Mouse (Mus musculus): ENCODE results near the gene Depdc5.

The Depdc5 gene

DNA sequence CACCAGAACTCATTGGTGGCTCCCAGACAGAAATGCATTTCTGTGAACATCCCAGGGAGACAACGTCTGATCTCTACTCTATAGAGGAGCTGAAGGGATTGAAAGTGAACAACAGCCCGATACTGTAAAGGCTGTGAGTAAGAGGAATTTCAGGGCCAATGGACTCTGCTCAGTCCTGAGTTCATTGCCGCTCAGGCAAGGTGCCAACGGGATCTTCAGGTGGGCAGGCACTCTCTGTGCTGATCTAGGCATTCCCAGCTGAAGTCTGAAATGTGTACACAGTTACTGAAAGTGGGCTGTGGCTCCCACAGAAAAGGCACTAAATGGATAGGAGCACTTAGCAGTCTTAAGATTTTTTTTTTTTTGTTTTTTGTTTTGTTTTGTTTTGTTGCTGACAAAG, 135.3 kb downstream of the Depdc5 start:
- DNase-seq (ENCODE audit: low spot score): no peak

DNA sequence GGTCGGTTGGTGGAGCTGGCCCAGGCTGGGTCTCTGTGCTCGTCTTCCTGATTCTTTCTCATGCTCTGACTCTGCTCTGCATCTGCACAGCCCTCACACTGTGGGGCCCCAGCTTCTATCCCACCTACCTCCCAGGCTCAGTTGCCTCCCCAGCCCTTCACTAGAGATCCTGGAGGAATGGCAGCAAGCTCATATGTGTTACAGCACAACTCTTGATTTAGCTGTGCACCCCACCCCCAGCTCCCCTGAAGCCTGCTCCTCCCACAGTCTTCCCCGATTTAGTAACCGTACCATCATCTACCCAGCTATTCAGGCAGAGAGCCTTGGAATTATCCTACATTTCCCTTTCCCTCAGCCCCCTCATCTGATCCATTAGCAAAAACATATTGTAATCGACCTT, 137.6 kb downstream of the Depdc5 start:
- no peak for DNase-seq (ENCODE audit: low spot score)

DNA sequence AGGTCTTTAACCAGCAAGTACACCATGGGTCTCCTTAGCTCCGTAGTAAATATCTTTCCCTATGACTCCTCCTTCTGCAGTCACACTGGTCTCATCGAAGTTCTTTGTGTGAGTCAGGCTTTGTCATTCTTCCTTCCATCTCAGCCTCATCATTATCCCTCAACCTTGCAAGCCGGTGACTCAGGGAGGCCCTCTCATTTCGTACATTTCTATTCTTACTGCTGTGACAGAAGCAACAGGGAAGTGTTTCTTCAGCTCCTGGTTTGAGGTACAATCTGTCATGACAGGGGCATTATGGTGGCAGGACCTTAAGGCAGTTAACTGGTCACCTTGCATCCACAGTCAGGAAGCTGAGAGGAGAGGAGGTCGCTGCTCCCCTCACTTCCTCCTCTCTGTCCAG, 139.3 kb downstream of the Depdc5 start:
- DNase-seq (ENCODE audit: low spot score): no peak

DNA sequence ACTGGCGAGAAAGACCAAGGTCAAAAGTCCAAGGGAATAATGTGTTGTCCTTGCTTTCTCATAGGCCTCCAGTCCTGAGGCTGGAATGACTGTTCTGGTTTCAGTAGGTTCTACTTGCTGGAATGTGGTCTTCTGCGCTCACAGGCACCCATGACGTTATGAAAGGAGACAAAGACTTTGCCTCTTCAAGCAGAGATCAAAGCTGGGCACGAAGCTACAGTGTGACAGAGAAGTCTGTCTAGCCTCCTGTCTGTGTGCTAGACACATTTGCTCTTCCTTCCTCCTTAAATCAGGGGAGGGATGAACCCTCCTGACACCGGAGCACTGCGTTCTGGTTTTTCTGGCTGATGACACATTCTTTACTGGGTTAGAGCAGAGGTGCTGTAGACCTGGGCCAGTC, 140.0 kb downstream of the Depdc5 start:
- no peak for DNase-seq (ENCODE audit: low spot score)

DNA sequence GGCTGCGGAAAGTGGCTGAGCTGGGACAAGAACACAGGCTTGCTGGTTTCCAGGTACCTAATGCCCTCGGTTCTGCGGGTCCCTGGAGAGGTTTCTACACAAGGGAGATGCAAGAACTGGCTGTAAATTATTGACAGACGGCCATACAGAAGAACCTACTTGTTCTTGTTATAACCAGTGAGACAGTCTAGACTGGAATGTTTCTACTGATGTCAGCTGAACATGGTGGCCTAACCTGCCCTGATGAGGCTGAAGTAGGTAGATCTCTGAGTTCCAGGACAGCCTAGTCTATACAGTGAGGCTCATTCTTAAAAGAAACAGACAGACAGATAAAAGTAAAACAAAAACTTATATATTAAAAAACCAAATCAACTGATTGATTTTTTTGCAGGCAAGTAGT, 140.6 kb downstream of the Depdc5 start:
- no peak for DNase-seq (ENCODE audit: low spot score)

DNA sequence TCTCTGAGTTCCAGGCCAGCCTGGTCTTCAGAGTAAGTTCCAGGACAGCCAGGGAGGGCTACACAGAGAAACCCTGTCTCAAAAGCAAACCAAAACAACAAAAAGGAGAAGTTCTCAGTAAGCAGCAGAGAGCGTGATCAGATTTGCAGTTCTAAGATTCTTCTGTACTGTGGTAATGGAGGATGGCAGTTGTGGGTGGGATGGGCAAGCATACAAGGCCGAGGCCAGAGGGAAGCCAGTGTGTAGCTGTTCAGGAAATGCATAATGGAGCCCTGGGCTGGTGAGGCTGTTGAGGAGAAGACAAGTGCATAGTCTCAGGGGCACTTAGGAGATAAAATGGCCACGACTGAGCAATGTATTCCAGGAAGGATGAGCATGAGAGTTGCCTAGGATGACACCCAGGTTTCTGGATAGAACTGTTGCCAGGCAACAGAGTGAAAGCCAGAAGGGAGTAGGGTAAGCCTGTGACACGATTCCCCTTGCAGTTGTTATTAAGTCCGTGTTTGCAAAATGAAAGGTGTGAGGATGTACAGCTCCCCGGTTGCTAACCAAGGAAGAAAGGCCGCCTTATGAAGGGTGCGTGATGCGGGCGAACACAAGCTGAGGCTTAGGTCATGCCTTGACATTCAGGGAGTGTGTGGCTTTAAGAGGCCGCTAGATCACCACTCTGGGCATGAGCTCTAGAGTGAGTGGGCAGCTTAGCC, 142.1 kb downstream of the Depdc5 start:
- no peak for DNase-seq (ENCODE audit: low spot score)

DNA sequence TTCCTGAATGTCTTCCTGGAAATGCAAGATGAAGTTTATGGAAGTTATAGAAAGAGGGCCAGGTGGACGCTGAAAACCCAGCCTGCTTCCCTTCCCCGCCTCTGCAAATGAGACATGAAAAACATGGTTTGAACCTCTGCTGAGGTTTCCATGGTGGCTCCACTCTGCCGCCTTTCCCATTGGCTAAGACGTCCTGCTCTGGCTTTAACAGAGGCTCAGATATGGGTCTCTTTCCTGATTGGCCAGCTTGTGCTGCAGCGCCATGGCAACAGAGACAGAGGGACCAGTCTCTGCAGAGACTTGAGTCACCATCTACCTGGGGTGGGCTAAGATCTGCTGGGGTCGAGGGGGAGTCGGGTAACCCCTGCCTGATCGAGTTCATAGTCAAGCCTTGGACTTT, 143.2 kb downstream of the Depdc5 start:
- no peak for DNase-seq (ENCODE audit: low spot score)

DNA sequence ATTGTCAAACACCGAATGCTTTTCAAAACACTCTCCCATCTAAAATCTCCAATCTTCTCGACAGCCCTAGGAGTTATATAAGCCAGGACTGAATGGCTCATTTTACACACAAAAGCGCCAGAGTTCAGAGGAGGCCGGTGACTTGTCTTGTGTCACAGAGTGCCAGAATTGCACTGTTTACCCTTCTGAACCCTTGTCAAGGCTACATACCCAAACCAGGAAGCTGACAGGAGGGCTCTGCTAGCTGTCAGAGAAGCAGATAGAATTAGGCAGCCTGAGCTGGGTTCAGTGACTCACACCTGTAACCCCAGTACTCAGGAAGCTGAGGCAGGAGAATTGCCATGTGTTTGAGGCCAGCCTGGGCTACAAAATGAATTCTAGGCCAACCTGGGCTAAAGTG, 143.9 kb downstream of the Depdc5 start:
- DNase-seq (ENCODE audit: low spot score): no peak

DNA sequence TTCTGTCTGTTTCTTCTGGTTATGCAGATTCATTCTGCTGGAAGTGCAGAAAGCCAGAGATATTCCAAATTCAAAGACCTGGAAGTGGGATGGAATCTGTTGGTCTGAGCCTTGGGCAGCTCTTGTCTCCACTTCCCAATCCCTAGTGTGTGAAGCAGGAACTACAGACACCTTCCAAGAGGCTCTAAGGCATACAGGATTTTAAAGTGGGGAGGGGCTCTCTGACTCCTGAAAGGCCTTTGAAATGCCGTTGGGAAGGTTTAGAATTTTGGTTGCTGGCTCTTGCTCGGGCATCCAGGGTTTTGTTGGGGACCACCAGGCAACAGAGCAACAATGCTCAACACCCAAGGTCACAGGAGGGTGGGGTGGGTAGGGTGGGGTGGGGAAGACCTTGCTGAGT, 145.8 kb downstream of the Depdc5 start:
- no peak for DNase-seq (ENCODE audit: low spot score)

DNA sequence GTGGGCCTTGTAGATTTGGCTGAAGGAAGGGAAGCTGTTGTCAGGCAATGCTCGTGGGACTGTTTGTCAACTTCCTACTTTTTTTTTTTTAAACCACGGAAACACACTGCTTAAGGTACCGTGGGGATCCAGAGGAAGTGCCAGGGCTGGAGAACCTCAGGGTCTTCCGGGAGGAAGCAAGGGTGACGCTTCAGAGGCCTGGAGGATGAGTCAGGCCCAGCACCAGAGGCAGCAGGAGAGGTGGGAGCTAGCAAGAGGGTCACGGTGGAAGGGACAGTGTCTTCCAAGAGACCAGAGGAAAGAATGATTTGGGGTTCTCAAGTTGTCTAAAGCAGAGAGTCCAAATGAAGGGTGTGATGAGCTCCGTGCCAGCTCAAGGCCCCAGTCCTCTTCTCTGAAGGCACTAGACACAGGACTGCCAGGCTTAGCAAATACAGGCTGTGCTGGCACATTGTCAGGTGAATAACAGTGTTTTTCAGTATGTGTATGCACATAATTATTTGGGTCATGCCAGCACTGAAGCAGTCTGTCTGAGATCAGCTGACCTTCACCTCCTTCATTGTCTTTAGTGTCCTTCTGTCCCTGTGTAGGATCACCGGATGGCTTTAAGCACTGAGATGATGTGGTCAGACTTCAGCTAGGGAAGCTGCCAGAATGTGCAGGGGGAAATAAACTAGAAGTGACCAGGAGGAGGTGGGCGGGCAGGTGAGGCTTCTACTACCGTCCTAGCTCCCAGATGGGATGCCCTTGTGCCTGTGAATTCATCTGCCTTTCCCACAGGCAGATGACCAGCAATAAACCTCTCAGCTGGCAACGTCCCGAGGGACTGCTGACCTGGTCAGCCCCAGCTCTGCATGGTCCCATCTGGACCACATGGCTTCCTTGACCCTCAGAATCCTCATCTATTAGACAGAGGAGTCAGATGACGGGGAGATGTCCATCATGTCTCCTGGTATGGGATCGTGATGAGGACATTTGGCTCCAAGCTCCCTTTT, 146.6 kb downstream of the Depdc5 start:
- no peak for DNase-seq (ENCODE audit: low spot score)

DNA sequence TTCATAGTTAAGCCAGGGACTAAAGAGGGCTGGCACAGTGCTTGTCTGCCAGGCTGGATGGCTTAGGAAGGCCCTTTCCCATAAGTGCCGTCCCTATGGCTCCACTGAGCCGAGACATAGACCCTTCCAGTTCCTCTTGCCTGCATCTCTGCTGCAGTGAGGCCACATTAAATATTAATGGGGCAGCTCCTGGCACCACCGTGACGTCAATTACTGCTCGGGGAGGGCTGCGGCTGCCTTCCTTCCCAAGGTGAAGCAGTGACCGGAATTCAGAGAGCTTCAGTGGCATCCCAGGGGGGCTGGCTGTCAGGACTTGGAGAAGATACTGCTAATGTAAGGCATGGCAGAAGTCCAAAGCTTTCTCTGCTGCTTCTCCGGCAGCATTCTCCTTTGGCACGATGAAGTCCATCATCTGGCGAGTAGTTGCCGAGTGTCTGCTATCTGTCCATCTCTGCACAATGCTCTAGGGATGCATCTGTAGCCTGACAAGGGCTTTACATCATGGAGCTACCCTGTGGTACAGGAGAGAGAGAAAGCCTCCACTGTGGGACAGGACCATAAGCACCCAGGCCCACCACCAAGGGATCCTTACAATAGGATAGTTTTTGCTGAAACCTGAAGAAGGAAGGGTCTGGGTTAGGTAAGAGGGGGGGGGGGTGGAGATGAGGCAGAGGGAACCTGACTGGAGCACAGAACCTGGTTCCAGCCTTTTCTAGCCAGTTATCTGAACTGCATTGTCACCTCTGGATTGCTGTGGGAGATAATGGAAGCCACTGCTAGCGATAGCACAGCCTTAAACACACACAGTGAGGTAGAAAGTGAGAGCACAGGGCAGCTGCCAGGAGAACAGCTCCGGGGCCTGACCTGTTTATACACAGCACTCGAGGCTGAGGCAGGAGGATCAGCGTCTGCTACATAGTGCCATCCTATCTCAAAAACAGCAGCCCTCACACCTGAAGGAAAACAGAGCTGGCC, 147.9 kb downstream of the Depdc5 start:
- DNase-seq (ENCODE audit: low spot score): no peak

DNA sequence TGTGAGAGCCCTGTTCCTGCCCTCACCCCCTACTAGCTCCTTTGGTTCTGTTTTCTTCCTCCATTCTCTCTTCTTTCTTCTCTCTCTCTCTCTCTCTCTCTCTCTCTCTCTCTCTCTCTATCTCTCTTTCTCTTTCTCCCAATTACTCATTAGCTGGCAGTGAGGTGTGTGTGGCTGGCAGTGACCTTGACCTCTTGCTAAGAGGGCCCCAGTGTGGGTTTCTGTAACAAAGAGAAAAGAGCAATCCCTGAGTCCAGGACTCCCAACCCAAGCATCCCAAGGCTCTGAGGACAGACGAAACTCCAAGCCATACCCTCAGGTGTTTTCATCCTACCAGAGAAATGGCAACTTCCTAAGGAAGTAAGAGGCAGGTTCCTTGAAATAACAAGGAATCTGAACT, 150.6 kb downstream of the Depdc5 start:
- no peak for DNase-seq (ENCODE audit: low spot score)

DNA sequence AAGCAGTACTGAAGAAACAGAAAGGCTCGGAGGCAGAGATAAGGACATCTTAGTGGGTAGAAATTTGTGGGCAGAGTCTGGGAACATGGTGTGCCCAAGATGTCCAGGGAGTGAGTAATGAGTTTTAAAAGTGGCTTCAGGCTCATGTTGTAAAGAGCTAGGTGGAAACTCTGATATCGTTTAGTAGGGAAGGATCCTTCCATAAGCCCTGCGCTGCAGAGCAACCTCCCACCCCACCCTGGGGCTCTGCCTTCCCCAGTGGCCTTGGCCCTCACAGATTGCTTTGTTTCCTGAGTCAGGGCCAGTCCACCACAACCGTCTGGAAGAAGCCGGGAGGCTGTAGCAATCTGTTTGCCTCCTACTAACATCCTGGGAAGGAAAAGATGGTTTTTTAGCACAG, 152.1 kb downstream of the Depdc5 start:
- peak; percentile 74 for DNase-seq (ENCODE audit: low spot score)

DNA sequence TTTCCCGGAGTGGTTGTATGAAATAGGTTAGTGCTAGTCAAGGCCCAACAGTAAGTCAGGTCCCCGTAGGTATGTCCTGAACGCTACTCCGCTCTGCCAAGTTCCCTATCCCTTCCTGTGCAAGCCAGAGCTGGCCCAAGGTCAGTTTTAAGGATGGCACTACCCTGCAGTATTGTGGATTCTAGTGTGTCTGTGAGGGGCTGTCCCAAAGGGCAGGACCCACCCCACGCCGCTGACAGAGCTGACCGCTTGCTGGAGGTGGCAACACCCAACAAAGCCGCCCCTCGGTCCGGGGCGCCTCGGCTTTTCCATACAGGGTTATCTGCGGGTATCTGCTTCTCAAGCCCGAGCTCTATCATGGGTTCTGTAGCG, 154.7 kb downstream of the Depdc5 start:
- no peak for DNase-seq (ENCODE audit: low spot score)

DNA sequence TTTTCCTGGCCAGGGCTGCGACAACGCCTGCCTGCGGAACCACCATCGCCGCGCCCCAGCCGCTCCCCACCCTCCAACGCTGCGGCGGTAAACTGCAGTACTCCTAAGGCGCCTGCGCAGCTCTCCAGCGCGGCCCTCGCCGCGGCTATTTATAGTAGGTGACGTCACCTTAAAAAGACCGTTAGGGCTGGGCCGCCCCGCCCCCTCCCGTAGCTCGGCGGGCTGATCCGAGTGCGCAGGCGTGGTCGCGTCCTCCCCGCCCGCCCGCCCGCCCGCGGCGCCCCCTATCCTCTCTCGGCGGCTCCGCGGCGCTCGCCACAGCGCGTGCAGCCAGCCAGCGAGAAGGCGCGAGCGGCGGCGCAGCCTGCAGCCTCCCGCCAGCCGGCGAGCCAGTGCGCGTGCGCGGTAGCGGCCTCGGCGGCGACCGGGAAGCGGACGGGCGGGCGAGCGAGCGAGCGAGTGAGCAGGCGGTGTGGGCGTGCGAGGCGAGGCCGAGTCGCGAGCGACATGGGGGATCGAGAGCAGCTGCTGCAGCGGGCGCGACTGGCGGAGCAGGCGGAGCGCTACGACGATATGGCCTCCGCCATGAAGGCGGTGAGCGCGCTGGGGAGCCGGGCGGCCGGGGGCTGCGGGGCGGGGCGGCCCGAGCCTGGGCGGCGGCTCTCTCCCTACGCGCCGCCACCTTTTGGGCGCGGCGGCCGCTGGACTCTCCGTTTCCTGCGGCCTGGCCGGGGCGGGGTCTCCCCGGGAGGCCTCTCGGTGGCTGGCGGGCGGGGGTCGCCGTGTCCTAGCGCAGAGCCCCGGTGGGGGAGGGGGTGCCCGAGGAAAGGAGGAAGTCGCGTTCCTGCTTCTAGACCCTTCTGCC, 155.3 kb downstream of the Depdc5 start, which contains the start of gene Ywhah:
TSS of gene Ywhah (plus strand) at position 256 of the 865 bp plus-strand sequence.
- DNase-seq (ENCODE audit: low spot score): peak; percentile 93

DNA sequence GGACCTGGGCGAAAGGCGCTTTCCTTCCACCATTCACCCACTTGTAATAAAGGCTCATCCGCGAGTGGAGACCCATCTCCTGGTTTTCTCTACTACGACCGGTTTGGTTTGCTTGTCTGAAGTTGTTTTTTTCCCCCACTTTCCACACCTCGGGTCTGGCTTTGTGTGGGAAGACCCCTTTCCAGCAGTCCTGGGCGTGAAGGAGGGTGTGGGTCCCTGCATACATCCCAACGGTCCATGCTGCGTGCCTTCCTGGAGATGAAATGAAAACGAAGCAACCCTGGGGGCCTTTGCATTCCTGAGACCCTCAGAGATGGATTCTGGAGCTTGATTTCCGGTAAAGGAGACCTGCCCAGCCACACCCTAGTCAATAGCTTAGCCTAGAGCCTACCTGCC, 155.9 kb downstream of the Depdc5 start:
- no peak for DNase-seq (ENCODE audit: low spot score)

DNA sequence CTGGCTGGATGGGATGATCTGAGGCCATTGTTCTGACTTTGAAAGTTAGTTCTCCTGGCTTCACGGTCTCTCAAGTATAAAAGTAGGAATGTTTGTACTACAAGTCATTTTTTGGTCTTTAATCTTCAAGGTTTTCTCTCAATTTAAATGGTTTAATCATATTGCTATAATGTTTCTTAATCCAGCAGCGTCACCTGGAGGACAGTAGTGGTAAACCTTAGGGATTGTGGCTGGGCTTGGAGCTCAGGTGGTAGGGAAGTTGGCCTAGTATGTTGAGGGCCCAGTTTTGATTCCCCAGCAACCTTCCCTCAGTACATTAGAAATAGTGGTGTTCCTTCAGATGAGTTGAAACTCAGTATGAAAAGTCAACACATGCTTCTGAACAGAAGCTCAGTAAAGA, 158.1 kb downstream of the Depdc5 start:
- no peak for DNase-seq (ENCODE audit: low spot score)

DNA sequence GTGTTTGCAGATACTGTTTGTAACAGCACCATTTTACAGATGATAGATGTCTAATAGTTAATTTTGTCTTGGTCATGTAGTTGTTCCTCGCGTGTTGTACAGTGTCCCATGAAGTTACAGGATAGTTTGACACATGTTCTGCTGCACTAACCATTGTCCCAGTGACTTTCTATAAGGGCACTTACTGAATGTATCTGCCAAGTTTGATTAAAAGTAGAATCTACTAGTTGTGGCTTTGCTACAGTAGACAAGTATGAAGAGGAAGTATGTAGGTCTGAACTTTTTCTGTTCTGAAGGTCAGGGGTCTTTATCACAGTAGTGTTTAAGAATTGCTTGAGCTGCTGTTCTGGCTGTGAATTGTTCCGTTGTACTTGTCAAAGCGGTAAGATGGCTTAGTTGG, 159.8 kb downstream of the Depdc5 start:
- no peak for DNase-seq (ENCODE audit: low spot score)

DNA sequence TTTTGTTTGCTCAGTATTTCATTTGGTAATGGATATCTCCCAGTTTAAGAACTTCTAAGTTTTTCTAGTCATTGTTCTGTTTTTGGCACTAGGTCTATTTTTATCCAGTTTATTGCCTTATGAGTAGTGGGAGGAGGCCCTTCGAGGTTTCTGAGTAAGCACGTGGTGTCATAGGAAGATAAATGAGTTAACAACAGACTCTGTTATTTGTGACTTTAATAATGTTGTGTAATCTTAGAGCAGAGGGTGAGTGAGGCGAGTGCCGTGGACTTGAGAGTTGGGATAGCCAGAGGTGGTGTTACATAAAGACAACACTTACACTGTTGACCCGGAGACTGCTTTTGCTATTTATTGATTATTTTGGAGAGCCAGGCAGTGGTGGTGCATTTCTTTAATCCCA, 161.0 kb downstream of the Depdc5 start:
- DNase-seq (ENCODE audit: low spot score): no peak

DNA sequence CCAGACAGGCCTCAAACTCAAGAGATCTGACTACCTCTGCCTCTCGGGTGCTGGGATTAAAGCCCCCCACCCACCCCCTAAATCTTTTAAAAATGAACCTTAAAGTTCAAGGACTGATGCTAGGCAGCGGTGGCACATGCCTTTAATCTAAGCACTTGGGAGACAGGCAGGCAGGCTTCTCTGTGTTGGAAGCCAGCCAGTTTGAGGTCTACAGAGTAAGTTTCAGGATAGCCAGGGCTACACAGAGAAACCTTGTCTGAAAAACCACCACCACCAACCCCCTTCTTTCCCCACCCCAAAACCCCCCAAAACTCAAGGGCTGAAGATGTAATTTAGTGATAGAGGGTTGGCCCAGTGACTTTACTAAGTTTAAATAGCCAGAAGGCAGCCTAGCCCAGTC, 165.2 kb downstream of the Depdc5 start:
- no peak for DNase-seq (ENCODE audit: low spot score)
